Mouse (Mus musculus) hindbrain, embryonic 12.5 days (tissue): ENCODE results near the gene Olfr168. TPM values are rescaled to one million over a fixed set of nuclear protein-coding genes. Genes with fewer than 3 reads are reported as not detected.
"Not testable (repeated sequence)": the region's sequence is repeated elsewhere in the genome, so short reads cannot be mapped to it uniquely, and the experiment has no call there.

ENCODE experiments used
- ATAC-seq: fragments of 200-750 bp; cut with Nextera tagmentation; 2 replicates; pipeline ENCODE4 v1.8.0; 2017; ENCODE audit warnings: moderate TSS enrichment; ENCODE audit not compliant: low FRiP score
- H3K27ac ChIP-seq: fragments of 300-500 bp; sonication (generic); 2 replicates; pipeline ENCODE4 v1.5.1; 2016; ENCODE audit warnings: mild to moderate bottlenecking
- H3K27me3 ChIP-seq: fragments of 300-500 bp; sonication (generic); 2 replicates; pipeline ENCODE4 v1.6.1; 2016; ENCODE audit warnings: mild to moderate bottlenecking
- H3K36me3 ChIP-seq: fragments of 300-500 bp; sonication (generic); 2 replicates; pipeline ENCODE4 v1.6.1; 2016; ENCODE audit warnings: mild to moderate bottlenecking
- H3K4me1 ChIP-seq: fragments of 300-500 bp; sonication (generic); 2 replicates; pipeline ENCODE4 v1.6.1; 2016
- H3K4me2 ChIP-seq: fragments of 300-500 bp; sonication (generic); replicated peaks from 2 replicates; pipeline ENCODE4 v1.6.1; 2016; ENCODE audit warnings: mild to moderate bottlenecking
- H3K4me3 ChIP-seq: fragments of 300-500 bp; sonication (generic); 2 replicates; pipeline ENCODE4 v1.5.1; 2016; ENCODE audit warnings: mild to moderate bottlenecking
- H3K9ac ChIP-seq: fragments of 300-500 bp; sonication (generic); 2 replicates; pipeline ENCODE4 v1.6.1; 2016; ENCODE audit warnings: mild to moderate bottlenecking, moderate library complexity
- H3K9me3 ChIP-seq: fragments of 300-500 bp; sonication (generic); replicated peaks from 2 replicates; pipeline ENCODE4 v1.6.1; 2016; ENCODE audit warnings: mild to moderate bottlenecking
- WGBS: fragments of 180-500 bp; shearing (Covaris S2); methylation state at CpG from one replicate; pipeline ENCODE4 v1.1.7; 2016; 5-methylcytosine and 5-hydroxymethylcytosine counted together
- polyA plus RNA-seq: library from polyadenylated mRNA; unstranded; fragments of >200 nt; fragmentation: Nextera tagmentation; extraction: Ambion mirVana; gene quantifications from 2 replicates; pipeline ENCODE4 v1.2.1, GENCODE M21; 2016

Gene Olfr168
- polyA plus RNA-seq, result not detected in 2 replicates

GRCm38 (mm10) chr16:19535455-19535854 lies at the start of gene Olfr168:
Gene Olfr168, minus strand, starts transcription at chr16:19535555.
- Histone ChIP-seq H3K27me3 (no peaks in the 10 kb centered on the region), H3K4me3 (no peak within 1 kb of the TSS), H3K4me2 (no peak within 1 kb of the TSS), H3K9me3 (peaks cover 3% of the 10 kb centered on the region; the same call in 1 of the 2 replicates), H3K9ac (no peak within 1 kb of the TSS), H3K4me1 (no peaks in the 10 kb centered on the region), H3K27ac (no peak within 1 kb of the TSS), H3K36me3 (no peaks in the 10 kb centered on the region)
- ATAC-seq, result no peak

- H3K27me3 ChIP-seq, ATAC-seq, H3K36me3 ChIP-seq, H3K4me1 ChIP-seq, H3K4me3 ChIP-seq, H3K9me3 ChIP-seq, H3K9ac ChIP-seq, H3K4me2 ChIP-seq, H3K27ac ChIP-seq: not testable (repeated sequence)
- WGBS, result 99% methylated on average over 2 of the region's 2 CpGs
Observed at GRCm38 (mm10) chr16:19571709-19572108, 36.4 kb upstream of the Olfr168 start, which contains the start of gene Olfr169. Gene Olfr169, minus strand, starts transcription at chr16:19571809.

GRCm38 (mm10) chr16:19553429-19553828 lies 18.1 kb upstream of the Olfr168 start:
- H3K27ac ChIP-seq, H3K27me3 ChIP-seq, H3K9ac ChIP-seq, ATAC-seq, H3K4me2 ChIP-seq, H3K4me1 ChIP-seq, H3K36me3 ChIP-seq, H3K9me3 ChIP-seq, H3K4me3 ChIP-seq: not testable (repeated sequence)
- WGBS, result 88% methylated on average over 7 of the region's 7 CpGs

GRCm38 (mm10) chr16:19552246-19552645 lies 16.9 kb upstream of the Olfr168 start:
- ATAC-seq, H3K4me3 ChIP-seq, H3K9ac ChIP-seq, H3K36me3 ChIP-seq, H3K4me2 ChIP-seq, H3K27me3 ChIP-seq, H3K4me1 ChIP-seq, H3K27ac ChIP-seq, H3K9me3 ChIP-seq: not testable (repeated sequence)
- 95% methylated on average over 3 of the region's 3 CpGs for WGBS

- ATAC-seq, result no peak
- Histone ChIP-seq H3K27me3 (no peaks in the 10 kb centered on the region), H3K9ac (no peak within 1 kb of the TSS), H3K9me3 (no peaks in the 10 kb centered on the region), H3K36me3 (no peaks in the 10 kb centered on the region), H3K4me3 (no peak within 1 kb of the TSS), H3K27ac (no peak within 1 kb of the TSS), H3K4me2 (no peak within 1 kb of the TSS), H3K4me1 (no peaks in the 10 kb centered on the region)
- 88% methylated on average over 2 of the region's 2 CpGs for WGBS
Observed at GRCm38 (mm10) chr16:19522166-19522565, 13.2 kb downstream of the Olfr168 start, which contains the start of gene Olfr167. Gene Olfr167, minus strand, starts transcription at chr16:19522266.

GRCm38 (mm10) chr16:19483394-19483793 lies 52.0 kb downstream of the Olfr168 start, which contains the start of gene Olfr166:
Gene Olfr166, plus strand, starts transcription at chr16:19483694.
- no peaks in the 10 kb centered on the region for H3K27me3 ChIP-seq
- no peak for ATAC-seq
- peaks cover 8% of the 10 kb centered on the region for H3K9me3 ChIP-seq
- no peak within 1 kb of the TSS for H3K27ac ChIP-seq
- no peak within 1 kb of the TSS for H3K4me2 ChIP-seq
- no peaks in the 10 kb centered on the region for H3K4me1 ChIP-seq
- no peaks in the 10 kb centered on the region for H3K36me3 ChIP-seq
- no peak within 1 kb of the TSS for H3K9ac ChIP-seq
- H3K4me3 ChIP-seq, result no peak within 1 kb of the TSS

Other genes starting within 250 kb of the Olfr168 start
- gene Olfr164, start 221.5 kb downstream of the Olfr168 start, polyA plus RNA-seq, result not detected in 2 replicates
- gene Olfr165, start 112.4 kb downstream of the Olfr168 start, polyA plus RNA-seq, result not detected in 2 replicates
- gene Olfr166, start 51.9 kb downstream of the Olfr168 start, polyA plus RNA-seq, result not detected in 2 replicates
- not detected in 2 replicates for gene Olfr167, start 13.3 kb downstream of the Olfr168 start, polyA plus RNA-seq
- gene Olfr169, start 36.3 kb upstream of the Olfr168 start, polyA plus RNA-seq, result not detected in 2 replicates
- not detected in 2 replicates for gene Olfr170, start 76.3 kb upstream of the Olfr168 start, polyA plus RNA-seq
- not detected in 2 replicates for gene Olfr171, start 94.4 kb upstream of the Olfr168 start, polyA plus RNA-seq
- not detected in 2 replicates for gene Lamp3, start 170.8 kb upstream of the Olfr168 start, polyA plus RNA-seq
- gene B3gnt5, start 224.7 kb upstream of the Olfr168 start, polyA plus RNA-seq, result 48.3 and 51.1 TPM in 2 replicates